Mouse (Mus musculus): ENCODE data around the gene Cacnb1. TPM values are rescaled to one million over a fixed set of nuclear protein-coding genes. Genes with fewer than 3 reads are reported as not detected.

Cacnb1 gene
- polyA plus RNA-seq, 1 experiment, result 7.6 TPM

DNA sequence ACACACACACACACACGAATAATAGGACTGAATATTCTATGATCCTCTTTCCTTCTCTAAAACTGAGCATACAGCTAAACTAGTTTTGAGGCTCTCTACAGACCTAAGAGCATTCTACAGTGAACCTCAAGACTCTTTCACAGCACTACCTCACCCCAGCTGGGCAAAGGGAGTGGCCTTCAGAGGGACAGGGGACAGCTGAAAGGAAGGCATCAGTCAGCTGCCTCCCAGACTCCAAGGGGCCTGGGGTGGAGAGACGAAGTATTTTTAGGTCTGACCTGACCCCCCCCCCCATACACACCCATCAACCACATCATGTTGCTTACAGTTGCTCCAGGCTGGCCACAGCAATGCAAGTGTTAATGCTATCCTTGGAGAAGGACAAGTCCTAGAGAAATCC is 1.7 kb downstream of the Cacnb1 start:
- peaks cover 7% of the 10 kb centered on the region for H3K4me1 ChIP-seq (ENCODE audit: control insufficient read depth, insufficient read depth, low read length)
- no peaks in the 10 kb centered on the region for H3K36me3 ChIP-seq (ENCODE audit: control insufficient read depth, insufficient read depth, low read length)
- H3K27me3 ChIP-seq (replicated peaks; ENCODE audit: control insufficient read depth, insufficient read depth, low read length), result no peaks in the 10 kb centered on the region
- no peak overlapping the region for H3K27ac ChIP-seq (ENCODE audit: insufficient read depth, low read depth, low read length)
- no peak for DNase-seq
- no peak for TF ChIP-seq POLR2A (IDR thresholded peaks at IDR 0.05; ENCODE audit: low read depth, low read length)
- TF ChIP-seq CTCF (conservative IDR thresholded peaks at IDR 0.05; ENCODE audit: insufficient read depth, insufficient read length, low read depth, low read length), result no peak
- H3K4me3 ChIP-seq (ENCODE audit: insufficient read depth, low read depth, low read length), result no peak overlapping the region
- WGBS, result 37% methylated on average over 2 of the region's 2 CpGs

DNA sequence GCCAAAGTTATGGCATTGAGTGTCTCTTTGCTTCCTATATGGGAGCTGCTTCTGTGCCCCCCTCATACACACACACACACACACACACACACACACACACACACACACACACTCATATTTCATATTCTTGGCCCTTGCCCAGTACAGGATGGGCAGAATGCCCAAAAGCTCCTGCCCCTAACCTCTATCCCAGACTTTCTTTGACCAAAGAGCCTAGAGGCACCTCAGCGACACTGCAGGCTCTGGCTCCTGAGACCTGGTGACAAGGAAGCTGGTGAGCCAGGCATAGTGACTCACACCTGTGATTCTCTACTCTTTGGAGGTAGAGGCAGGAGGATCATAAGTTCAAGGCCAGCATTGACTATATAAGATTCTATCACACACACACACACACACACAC is 2.1 kb downstream of the Cacnb1 start:
- H3K27ac ChIP-seq (ENCODE audit: insufficient read depth, low read depth, low read length), result no peak overlapping the region
- no peak for DNase-seq
- H3K4me1 ChIP-seq (ENCODE audit: control insufficient read depth, insufficient read depth, low read length), result peaks cover 3% of the 10 kb centered on the region
- TF ChIP-seq POLR2A (IDR thresholded peaks at IDR 0.05; ENCODE audit: low read depth, low read length) (no peak), CTCF (conservative IDR thresholded peaks at IDR 0.05; ENCODE audit: insufficient read depth, insufficient read length, low read depth, low read length) (no peak)
- no peaks in the 10 kb centered on the region for H3K27me3 ChIP-seq (replicated peaks; ENCODE audit: control insufficient read depth, insufficient read depth, low read length)
- WGBS, result 48% methylated on average over 1 of the region's 1 CpGs
- H3K36me3 ChIP-seq (ENCODE audit: control insufficient read depth, insufficient read depth, low read length), result no peaks in the 10 kb centered on the region
- H3K4me3 ChIP-seq (ENCODE audit: insufficient read depth, low read depth, low read length), result no peak overlapping the region

DNA sequence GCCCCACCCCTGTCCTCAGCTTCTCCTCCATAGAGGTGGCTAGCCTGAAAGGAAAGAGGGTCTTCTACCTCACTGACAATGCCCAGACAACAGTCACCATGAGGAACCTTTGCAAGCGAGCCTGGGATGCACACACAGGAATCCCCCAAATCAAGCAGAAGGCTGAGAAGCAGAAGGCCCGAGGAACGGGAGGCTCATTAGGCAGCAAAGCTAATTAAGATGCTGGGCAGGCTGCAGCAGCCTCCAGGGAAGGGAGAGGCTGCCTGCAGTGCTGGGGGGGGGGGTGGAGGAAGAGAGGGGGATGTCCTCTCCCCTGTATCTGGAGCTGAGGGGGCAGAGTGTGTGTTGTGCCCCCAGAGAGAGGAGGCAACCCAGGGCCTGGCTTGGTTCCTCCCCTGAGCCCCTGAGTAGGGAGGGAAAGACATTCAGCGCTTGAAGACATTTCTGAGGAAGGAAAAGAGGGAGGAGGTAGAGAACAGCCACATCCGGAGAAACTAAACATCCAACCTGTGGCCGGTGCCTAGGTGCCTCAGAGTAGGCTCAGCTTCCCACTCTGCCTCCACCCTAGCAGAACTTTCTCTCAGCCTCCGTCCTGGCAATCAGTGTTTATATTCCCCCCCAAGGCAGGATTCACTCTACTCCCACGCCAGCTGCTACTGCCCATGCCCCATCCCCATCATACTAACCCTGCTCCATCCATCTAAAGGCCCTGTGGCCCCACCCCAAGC is 2.8 kb downstream of the Cacnb1 start:
- WGBS, result 54% methylated on average over 8 of the region's 8 CpGs
- no peak overlapping the region for H3K27ac ChIP-seq (ENCODE audit: insufficient read depth, low read depth, low read length)

DNA sequence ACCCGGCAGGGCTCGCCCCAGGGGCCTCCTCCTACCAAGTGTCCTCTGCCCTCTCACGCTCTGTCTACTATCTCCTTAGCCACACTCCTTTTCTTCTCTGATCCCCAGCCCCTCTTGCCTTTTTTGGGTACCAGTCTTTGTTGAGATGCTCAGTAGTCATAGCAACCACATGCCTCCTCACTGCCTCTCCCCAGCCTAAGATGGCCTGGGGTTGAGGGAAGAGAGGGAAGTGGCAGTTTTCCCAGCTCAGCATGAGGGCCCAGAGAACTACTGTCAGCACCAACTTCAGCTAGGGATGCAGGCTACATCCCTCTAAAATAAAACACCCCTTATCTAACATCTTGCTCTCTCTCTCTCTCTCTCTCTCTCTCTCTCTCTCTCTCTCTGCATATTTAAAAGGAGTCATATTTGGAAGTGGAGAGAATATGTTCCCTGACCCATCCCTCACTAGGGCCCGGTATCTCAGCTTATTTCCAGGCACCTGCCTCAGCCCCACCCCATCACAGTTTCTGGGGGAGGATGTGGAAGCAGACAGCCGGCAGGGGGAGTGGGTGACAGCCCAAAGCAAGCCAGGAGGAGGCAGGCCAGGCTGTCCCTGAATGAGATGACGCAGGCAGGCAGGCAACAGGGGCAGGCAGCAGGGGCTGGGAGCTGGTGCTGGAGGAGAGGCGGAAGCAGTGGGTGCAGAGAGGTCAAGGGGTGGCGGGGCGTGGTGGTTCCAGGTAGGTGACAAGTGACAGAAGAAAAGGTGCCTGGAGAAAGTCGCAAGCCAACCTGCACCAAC is 3.8 kb downstream of the Cacnb1 start:
- no peak for TF ChIP-seq POLR2A (IDR thresholded peaks at IDR 0.05; ENCODE audit: low read depth, low read length)
- H3K27me3 ChIP-seq (replicated peaks; ENCODE audit: control insufficient read depth, insufficient read depth, low read length), result no peaks in the 10 kb centered on the region
- peaks cover 3% of the 10 kb centered on the region for H3K4me1 ChIP-seq (ENCODE audit: control insufficient read depth, insufficient read depth, low read length)
- H3K27ac ChIP-seq (ENCODE audit: insufficient read depth, low read depth, low read length), result no peak overlapping the region
- H3K4me3 ChIP-seq (ENCODE audit: insufficient read depth, low read depth, low read length), result no peak overlapping the region
- no peaks in the 10 kb centered on the region for H3K36me3 ChIP-seq (ENCODE audit: control insufficient read depth, insufficient read depth, low read length)
- WGBS, result 63% methylated on average over 10 of the region's 10 CpGs
- DNase-seq, result no peak

More for the DNA sequence above, 2.8 kb downstream of the Cacnb1 start:
- H3K27me3 ChIP-seq (replicated peaks; ENCODE audit: control insufficient read depth, insufficient read depth, low read length), result no peaks in the 10 kb centered on the region
- peaks cover 3% of the 10 kb centered on the region for H3K4me1 ChIP-seq (ENCODE audit: control insufficient read depth, insufficient read depth, low read length)
- TF ChIP-seq POLR2A (IDR thresholded peaks at IDR 0.05; ENCODE audit: low read depth, low read length), result no peak
- no peak for TF ChIP-seq CTCF (conservative IDR thresholded peaks at IDR 0.05; ENCODE audit: insufficient read depth, insufficient read length, low read depth, low read length)
- H3K36me3 ChIP-seq (ENCODE audit: control insufficient read depth, insufficient read depth, low read length), result no peaks in the 10 kb centered on the region
- DNase-seq, result no peak
- H3K4me3 ChIP-seq (ENCODE audit: insufficient read depth, low read depth, low read length), result no peak overlapping the region

- WGBS, result 73% methylated on average over 6 of the region's 6 CpGs
- Histone ChIP-seq H3K4me1 (ENCODE audit: control insufficient read depth, insufficient read depth, low read length) (peaks cover 3% of the 10 kb centered on the region), H3K4me3 (ENCODE audit: insufficient read depth, low read depth, low read length) (no peak overlapping the region), H3K36me3 (ENCODE audit: control insufficient read depth, insufficient read depth, low read length) (no peaks in the 10 kb centered on the region), H3K27me3 (replicated peaks; ENCODE audit: control insufficient read depth, insufficient read depth, low read length) (no peaks in the 10 kb centered on the region), H3K27ac (ENCODE audit: insufficient read depth, low read depth, low read length) (no peak overlapping the region)
- no peak for DNase-seq
- TF ChIP-seq CTCF (conservative IDR thresholded peaks at IDR 0.05; ENCODE audit: insufficient read depth, insufficient read length, low read depth, low read length), result no peak
- TF ChIP-seq POLR2A (IDR thresholded peaks at IDR 0.05; ENCODE audit: low read depth, low read length), result no peak
These were observed 4.6 kb downstream of the Cacnb1 start for GRCm38 (mm10) chr11:98018222-98018621.

- TF ChIP-seq CTCF (conservative IDR thresholded peaks at IDR 0.05; ENCODE audit: insufficient read depth, insufficient read length, low read depth, low read length) (no peak), POLR2A (IDR thresholded peaks at IDR 0.05; ENCODE audit: low read depth, low read length) (no peak)
- DNase-seq, result no peak
- peaks cover 3% of the 10 kb centered on the region for H3K4me1 ChIP-seq (ENCODE audit: control insufficient read depth, insufficient read depth, low read length)
- WGBS, result 78% methylated on average over 4 of the region's 4 CpGs
- no peaks in the 10 kb centered on the region for H3K36me3 ChIP-seq (ENCODE audit: control insufficient read depth, insufficient read depth, low read length)
- H3K27me3 ChIP-seq (replicated peaks; ENCODE audit: control insufficient read depth, insufficient read depth, low read length), result no peaks in the 10 kb centered on the region
- no peak overlapping the region for H3K27ac ChIP-seq (ENCODE audit: insufficient read depth, low read depth, low read length)
- no peak overlapping the region for H3K4me3 ChIP-seq (ENCODE audit: insufficient read depth, low read depth, low read length)
These were observed 6.0 kb downstream of the Cacnb1 start for GRCm38 (mm10) chr11:98016824-98017223.

DNA sequence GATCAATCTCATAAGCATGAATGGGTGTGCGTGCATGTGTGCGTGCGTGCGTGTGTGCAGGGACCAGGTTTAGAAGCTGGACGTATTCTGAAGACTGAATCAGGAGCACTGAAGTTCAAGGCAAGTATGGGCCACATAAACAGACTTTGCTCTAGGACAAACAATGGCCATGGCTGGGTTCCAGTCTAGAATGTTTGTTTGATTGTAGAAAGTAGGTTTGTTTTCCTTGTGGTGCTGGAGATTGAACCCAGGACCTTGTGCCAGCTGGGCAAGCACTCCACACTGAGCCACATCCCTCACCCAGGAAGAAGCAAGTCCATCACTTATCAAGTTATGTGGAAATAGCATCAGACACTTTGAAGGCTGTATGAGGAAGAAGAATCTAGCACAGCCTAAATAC is 6.7 kb downstream of the Cacnb1 start:
- Histone ChIP-seq H3K4me1 (ENCODE audit: control insufficient read depth, insufficient read depth, low read length) (no peaks in the 10 kb centered on the region), H3K27ac (ENCODE audit: insufficient read depth, low read depth, low read length) (no peak overlapping the region), H3K27me3 (replicated peaks; ENCODE audit: control insufficient read depth, insufficient read depth, low read length) (no peaks in the 10 kb centered on the region), H3K36me3 (ENCODE audit: control insufficient read depth, insufficient read depth, low read length) (no peaks in the 10 kb centered on the region), H3K4me3 (ENCODE audit: insufficient read depth, low read depth, low read length) (no peak overlapping the region)
- no peak for DNase-seq
- WGBS, result 93% methylated on average over 5 of the region's 5 CpGs
- TF ChIP-seq POLR2A (IDR thresholded peaks at IDR 0.05; ENCODE audit: low read depth, low read length) (no peak), CTCF (conservative IDR thresholded peaks at IDR 0.05; ENCODE audit: insufficient read depth, insufficient read length, low read depth, low read length) (no peak)

Data from kidney, adult 2 months (tissue).